In the genomic region with DNA sequence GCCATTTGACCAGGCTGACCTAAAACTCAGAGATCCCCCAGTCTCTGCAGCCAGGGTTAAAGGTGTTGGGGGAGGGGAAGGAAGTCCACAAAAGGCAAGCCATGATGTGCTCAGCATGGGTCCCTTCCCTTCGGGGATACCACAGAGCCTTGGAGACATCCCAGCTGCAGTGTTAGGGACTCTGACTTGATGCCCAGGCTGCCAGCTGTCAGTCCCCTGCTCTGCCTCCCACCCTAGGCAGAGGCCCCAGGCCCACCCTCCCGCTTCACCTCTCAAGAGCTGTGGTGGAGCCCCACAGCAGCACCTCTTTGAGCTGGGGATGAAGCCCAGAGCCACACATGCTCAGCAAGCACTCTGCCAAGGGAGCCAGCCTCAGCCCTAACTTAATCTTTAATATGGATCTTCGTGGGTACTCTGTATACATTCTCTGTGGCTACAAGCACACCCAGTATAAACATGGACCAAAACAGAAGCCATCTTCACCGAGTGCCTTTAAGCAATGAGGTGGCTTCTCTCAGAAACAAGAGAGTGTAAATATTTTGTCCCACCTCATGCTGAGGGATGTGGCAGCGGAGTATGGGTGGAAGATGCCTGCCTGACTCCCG, we compare ENCODE assay signal across 12 mouse cellular contexts. TPM values are rescaled to one million over a fixed set of nuclear protein-coding genes. Genes with fewer than 3 reads are reported as not detected.
DNase-seq lines count a peak whose midpoint lies in the region; ATAC-seq lines count a peak whose summit lies in the region.
"Had no signal": no experiment of that assay in that cellular context is flagged by ENCODE, and none has a peak within 500 bp of the region (broad histone marks: within the 10 kb centered on the region; RNA-seq: fewer than 3 reads in every experiment).

No protein-coding gene starts in this region.

- H3K27me3 ChIP-seq in midbrain, embryonic 13.5 days, result no peaks in the 10 kb centered on the region
- H3K27me3 ChIP-seq in midbrain, embryonic 15.5 days (replicated peaks), result no peaks in the 10 kb centered on the region
- H3K27me3 ChIP-seq in hindbrain, embryonic 15.5 days, result no peaks in the 10 kb centered on the region

- H3K36me3 ChIP-seq in midbrain, embryonic 13.5 days, result no peaks in the 10 kb centered on the region
- no peaks in the 10 kb centered on the region for H3K36me3 ChIP-seq in midbrain, embryonic 15.5 days (replicated peaks)
- no peaks in the 10 kb centered on the region for H3K36me3 ChIP-seq in hindbrain, embryonic 15.5 days
- H3K36me3 ChIP-seq: G1E had no signal

- H3K4me3 ChIP-seq in midbrain, embryonic 13.5 days (replicated peaks), result no peak overlapping the region
- no peak overlapping the region for H3K4me3 ChIP-seq in midbrain, embryonic 15.5 days
- H3K4me3 ChIP-seq in hindbrain, embryonic 15.5 days, result no peak overlapping the region

- WGBS in midbrain, embryonic 13.5 days, result 58% methylated on average over 6 of the region's 6 CpGs
- WGBS in midbrain, embryonic 15.5 days, result 61% methylated on average over 6 of the region's 6 CpGs
- WGBS in hindbrain, embryonic 15.5 days, result 60% methylated on average over 6 of the region's 6 CpGs

- peak overlapping the region; percentile 37; the same call in 1 of the 2 replicates for H3K9ac ChIP-seq in midbrain, embryonic 13.5 days (replicated peaks)
- H3K9ac ChIP-seq in midbrain, embryonic 15.5 days, result no peak overlapping the region
- no peak overlapping the region for H3K9ac ChIP-seq in hindbrain, embryonic 15.5 days

- H3K9me3 ChIP-seq in midbrain, embryonic 13.5 days, result no peaks in the 10 kb centered on the region
- no peaks in the 10 kb centered on the region for H3K9me3 ChIP-seq in midbrain, embryonic 15.5 days
- H3K9me3 ChIP-seq in hindbrain, embryonic 15.5 days, result no peaks in the 10 kb centered on the region
- H3K9me3 ChIP-seq: G1E had no signal

- 0 out of 2 replicates have a peak overlapping the region, but pooled peaks have one; percentile 25 for H3K27ac ChIP-seq in midbrain, embryonic 13.5 days
- H3K27ac ChIP-seq in midbrain, embryonic 15.5 days, result no peak overlapping the region
- H3K27ac ChIP-seq in hindbrain, embryonic 15.5 days (replicated peaks), result peak overlapping the region; percentile 72; the same call in 1 of the 2 replicates

- no peak overlapping the region for H3K4me2 ChIP-seq in midbrain, embryonic 13.5 days (replicated peaks)
- no peak overlapping the region for H3K4me2 ChIP-seq in midbrain, embryonic 15.5 days
- H3K4me2 ChIP-seq in hindbrain, embryonic 15.5 days, result 0 out of 2 replicates have a peak overlapping the region, but pooled peaks have one; percentile 10

- no peak for ATAC-seq in CD4-positive, CD25-positive, alpha-beta regulatory T cell, adult 4 months
- ATAC-seq in midbrain, embryonic 13.5 days, result no peak
- ATAC-seq in midbrain, embryonic 15.5 days (replicated peaks), result no peak
- no peak for ATAC-seq in hindbrain, embryonic 15.5 days (ENCODE audit: low FRiP score, low read depth)

- DNase-seq in CD4-positive, CD25-positive, alpha-beta regulatory T cell, adult 2 months (ENCODE audit: low read depth, low spot score), result peak; percentile 40
- DNase-seq in thymus, postnatal 0 days (ENCODE audit: low spot score), result peak; percentile 48
- no peak for DNase-seq in kidney, adult 8-10 months
- no peak for DNase-seq in adrenal gland, adult 8-10 months
- DNase-seq: heart, postnatal 36 days; kidney, postnatal 4 days; lung, postnatal 14 days had no signal

- peaks cover 32% of the 10 kb centered on the region for H3K4me1 ChIP-seq in midbrain, embryonic 13.5 days (replicated peaks)
- H3K4me1 ChIP-seq in midbrain, embryonic 15.5 days, result 0 out of 2 replicates have a peak, but pooled peaks cover 5% of the 10 kb centered on the region
- peaks cover 29% of the 10 kb centered on the region for H3K4me1 ChIP-seq in hindbrain, embryonic 15.5 days (replicated peaks)

RNA-seq across cellular contexts. Expression of gene Abcb9, which starts 17.6 kb away (rescaled TPM):
- polyA plus RNA-seq in CD4-positive, CD25-positive, alpha-beta regulatory T cell, adult 4 months (2017; shearing (Covaris generic)), result 10 to 100 TPM; 16.1 to 16.6 TPM
- 4.7 and 4.9 TPM in 2 replicates for polyA plus RNA-seq in midbrain, embryonic 13.5 days (2015; fragmentation: Nextera tagmentation; extraction: Ambion mirVana)
- 16.0 and 17.7 TPM in 2 replicates for polyA plus RNA-seq in midbrain, embryonic 15.5 days (2015; fragmentation: Nextera tagmentation; extraction: Ambion mirVana)
- polyA plus RNA-seq in hindbrain, embryonic 15.5 days (2015; fragmentation: Nextera tagmentation; extraction: Ambion mirVana), result 21.5 and 23.5 TPM in 2 replicates
- 38.3 and 39.3 TPM in 2 replicates for polyA plus RNA-seq in thymus, postnatal 0 days (2015; fragmentation: Nextera tagmentation; extraction: Ambion mirVana)
- 10 to 100 TPM; 11.4 to 21.3 (median 15.4) TPM for total RNA-seq in adrenal gland, adult 8-10 months (2022)

RNA-seq across cellular contexts. Expression of gene Ogfod2, which starts 34.1 kb away (rescaled TPM):
- polyA plus RNA-seq in CD4-positive, CD25-positive, alpha-beta regulatory T cell, adult 4 months (2017; shearing (Covaris generic)), result 10 to 100 TPM; 25.6 to 51.6 TPM
- 25.4 and 30.6 TPM in 2 replicates for polyA plus RNA-seq in midbrain, embryonic 13.5 days (2015; fragmentation: Nextera tagmentation; extraction: Ambion mirVana)
- polyA plus RNA-seq in midbrain, embryonic 15.5 days (2015; fragmentation: Nextera tagmentation; extraction: Ambion mirVana), result 37.7 and 38.0 TPM in 2 replicates
- 36.9 and 37.5 TPM in 2 replicates for polyA plus RNA-seq in hindbrain, embryonic 15.5 days (2015; fragmentation: Nextera tagmentation; extraction: Ambion mirVana)
- 35.6 and 41.8 TPM in 2 replicates for polyA plus RNA-seq in thymus, postnatal 0 days (2015; fragmentation: Nextera tagmentation; extraction: Ambion mirVana)
- 10 to 100 TPM; 51.2 to 59.3 (median 55.6) TPM for total RNA-seq in adrenal gland, adult 8-10 months (2022)

RNA-seq across cellular contexts. Expression of gene Arl6ip4, which starts 37.9 kb away (rescaled TPM):
- polyA plus RNA-seq in CD4-positive, CD25-positive, alpha-beta regulatory T cell, adult 4 months (2017; shearing (Covaris generic)), result 10 to 100 TPM; 48.7 to 61.0 TPM
- polyA plus RNA-seq in midbrain, embryonic 13.5 days (2015; fragmentation: Nextera tagmentation; extraction: Ambion mirVana), result 82.3 and 85.8 TPM in 2 replicates
- polyA plus RNA-seq in midbrain, embryonic 15.5 days (2015; fragmentation: Nextera tagmentation; extraction: Ambion mirVana), result 79.6 and 81.1 TPM in 2 replicates
- polyA plus RNA-seq in hindbrain, embryonic 15.5 days (2015; fragmentation: Nextera tagmentation; extraction: Ambion mirVana), result 78.4 and 81.6 TPM in 2 replicates
- 132 and 146 TPM in 2 replicates for polyA plus RNA-seq in thymus, postnatal 0 days (2015; fragmentation: Nextera tagmentation; extraction: Ambion mirVana)
- total RNA-seq in adrenal gland, adult 8-10 months (2022), result 10 to 100 TPM; 46.4 to 72.0 (median 57.1) TPM

RNA-seq across cellular contexts. Expression of gene Vps37b, which starts 45.9 kb away (rescaled TPM):
- 10 to 100 TPM; 17.8 to 22.1 TPM for polyA plus RNA-seq in CD4-positive, CD25-positive, alpha-beta regulatory T cell, adult 4 months (2017; shearing (Covaris generic))
- 71.5 and 79.3 TPM in 2 replicates for polyA plus RNA-seq in midbrain, embryonic 13.5 days (2015; fragmentation: Nextera tagmentation; extraction: Ambion mirVana)
- 66.7 and 73.7 TPM in 2 replicates for polyA plus RNA-seq in midbrain, embryonic 15.5 days (2015; fragmentation: Nextera tagmentation; extraction: Ambion mirVana)
- polyA plus RNA-seq in hindbrain, embryonic 15.5 days (2015; fragmentation: Nextera tagmentation; extraction: Ambion mirVana), result 75.5 and 82.4 TPM in 2 replicates
- 32.4 and 32.8 TPM in 2 replicates for polyA plus RNA-seq in thymus, postnatal 0 days (2015; fragmentation: Nextera tagmentation; extraction: Ambion mirVana)
- total RNA-seq in adrenal gland, adult 8-10 months (2022), result 100 to 1,000 TPM in 1 of 4 experiments, 10 to 100 TPM in 3; 76.1 to 101 (median 91.9) TPM

Comparison
In these comparisons a context has a peak if more than half of its experiments do, and no peak if none do; other contexts are left out.
1. DNase-seq: peak in CD4-positive, CD25-positive, alpha-beta regulatory T cell, adult 2 months (single experiment) and thymus, postnatal 0 days (single experiment); none in kidney, adult 8-10 months (0 of 2) and adrenal gland, adult 8-10 months (single experiment).